Mouse (Mus musculus): ENCODE data around the gene Hepacam2. TPM values are rescaled to one million over a fixed set of nuclear protein-coding genes. Genes with fewer than 3 reads are reported as not detected.
"Not testable (repeated sequence)": the region's sequence is repeated elsewhere in the genome, so short reads cannot be mapped to it uniquely, and the experiment has no call there.

Hepacam2 gene
- under 1 TPM; 0.44 to 0.61 TPM for total RNA-seq (2021)
- long read RNA-seq, experiment 1 = 0 reads
- long read RNA-seq, experiment 2 = 0 reads

DNA sequence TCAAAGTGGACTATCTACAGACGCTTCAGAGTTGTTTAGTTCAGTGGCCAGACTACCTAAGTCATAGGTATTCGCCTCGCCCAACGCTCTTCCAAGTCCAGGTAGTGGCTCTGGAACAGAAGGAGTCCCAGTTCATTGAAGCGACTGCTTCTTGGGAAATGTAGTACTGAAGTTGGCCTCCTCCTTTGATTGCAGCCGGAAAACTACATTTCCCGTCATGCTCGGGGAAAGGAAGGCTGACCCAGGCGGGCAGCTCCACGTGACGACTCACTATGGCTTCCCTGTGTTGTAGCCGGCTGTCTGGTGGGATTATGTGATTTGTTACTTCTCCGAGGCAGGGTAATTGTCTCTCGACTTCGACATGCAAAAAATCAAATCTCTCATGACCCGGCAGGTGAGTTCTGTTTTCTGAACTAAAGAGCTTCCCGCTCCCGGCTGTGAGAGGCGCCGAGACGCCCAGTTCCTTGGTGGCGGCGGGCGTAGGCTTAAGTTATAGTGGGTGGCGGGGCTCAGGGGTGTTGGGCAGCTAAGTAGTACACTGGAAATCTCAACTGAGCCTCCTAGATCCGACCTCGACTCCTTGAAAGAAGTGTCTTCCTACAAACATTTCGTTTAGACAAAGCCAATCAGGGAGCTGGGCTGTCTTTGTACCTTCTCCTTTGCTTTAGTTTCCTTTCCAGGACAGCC is at the start of gene Hepacam2, which contains the start of gene Vps50:
Gene Hepacam2 (minus strand): TSS at position 137 of the 687 bp plus-strand sequence.
Gene Vps50 (plus strand): TSS at position 221 of the 687 bp plus-strand sequence.
- DNase-seq (ENCODE audit: low spot score in 2 of 2) = peak; percentile 92 to 93
- intact Hi-C loops (cut with DNase I) = loop anchor here (5.0 kb wide), 1 partner anchor 51 kb away; no protein-coding TSS in a partner anchor

DNA sequence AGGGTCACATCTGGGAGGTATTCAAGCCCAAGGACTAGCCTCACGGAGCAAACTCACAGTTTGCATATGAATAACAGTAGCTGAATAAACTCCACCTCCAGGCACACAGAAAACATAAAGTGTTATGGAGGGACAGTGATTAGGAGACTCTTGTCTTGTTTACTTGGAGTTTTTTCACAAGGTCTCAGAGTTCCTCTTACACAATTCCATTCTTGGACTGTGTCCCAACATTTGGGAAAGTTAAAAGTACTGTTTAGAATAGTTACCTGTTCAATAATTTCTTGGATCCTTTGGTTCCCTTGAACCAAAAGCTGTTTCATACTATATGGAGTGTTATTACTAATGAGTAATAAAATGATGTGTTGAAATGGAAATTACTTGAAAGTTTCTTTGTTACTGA is 46.9 kb upstream of the Hepacam2 start:
- intact Hi-C loops (cut with DNase I) = no loop called here
- no peak for DNase-seq (ENCODE audit: low spot score in 2 of 2)

DNA sequence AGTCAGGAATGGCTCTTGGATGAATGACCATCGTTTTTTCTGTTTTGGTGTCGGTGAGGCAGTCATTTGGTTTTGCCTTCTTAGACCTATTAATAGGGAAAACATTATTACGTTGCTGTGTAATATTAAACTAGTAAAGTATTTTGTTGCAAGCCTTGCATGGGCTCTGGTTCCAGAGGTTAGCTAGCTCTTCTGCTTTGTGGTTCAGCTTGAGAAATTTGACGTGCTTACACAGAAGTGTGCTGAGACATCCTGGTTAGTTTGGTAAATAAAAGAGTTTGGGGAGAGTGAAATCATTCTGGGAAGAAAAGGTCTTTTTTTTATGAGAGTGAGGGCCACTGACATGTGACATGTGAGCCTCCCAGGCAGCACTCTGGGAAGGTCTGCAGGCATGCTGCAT is 45.8 kb upstream of the Hepacam2 start:
- no peak for DNase-seq (ENCODE audit: low spot score in 2 of 2)
- intact Hi-C loops (cut with DNase I) = no loop called here

DNA sequence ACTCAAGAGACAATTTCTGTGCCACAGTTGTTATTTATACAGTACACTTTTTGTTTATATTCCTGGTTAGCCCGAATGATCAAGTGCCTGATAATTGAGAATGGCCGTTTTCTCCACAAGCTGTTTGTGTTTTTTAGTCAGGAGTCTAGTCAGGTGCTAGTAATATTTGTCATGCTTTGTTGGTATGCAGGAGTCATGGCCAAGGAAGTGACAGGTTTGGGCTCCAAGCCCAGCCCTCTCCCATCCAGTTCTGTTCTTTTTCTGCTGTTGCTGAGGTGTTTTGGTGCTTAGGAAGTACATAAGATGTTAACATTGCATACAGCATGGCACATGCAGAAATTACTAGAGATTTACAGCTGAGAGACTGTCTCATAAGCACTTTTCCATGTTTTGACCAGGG is 41.4 kb upstream of the Hepacam2 start:
- intact Hi-C loops (cut with DNase I) = no loop called here

DNA sequence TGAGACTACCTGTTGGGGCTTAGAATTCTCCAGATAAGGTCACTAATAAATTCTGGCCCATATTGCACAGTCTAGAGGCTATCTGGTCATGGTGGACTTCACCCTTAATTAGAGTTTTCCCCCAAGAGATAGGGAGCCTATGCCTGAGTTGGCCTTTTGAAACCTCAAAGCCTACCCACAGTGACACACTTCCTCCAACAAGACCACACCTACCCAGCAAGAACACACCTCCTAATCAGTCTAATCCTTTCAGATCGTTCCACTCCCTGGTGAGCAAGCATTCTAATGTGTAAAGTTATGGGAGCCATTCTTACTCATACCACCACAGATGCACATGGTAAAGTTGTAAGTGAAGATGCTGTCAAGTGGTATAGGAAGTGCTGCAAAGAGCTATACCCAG is 38.0 kb upstream of the Hepacam2 start:
- DNase-seq (ENCODE audit: low spot score in 2 of 2) = no peak
- intact Hi-C loops (cut with DNase I) = no loop called here

More for the DNA sequence above, 41.4 kb upstream of the Hepacam2 start:
- DNase-seq (ENCODE audit: low spot score in 2 of 2) = no peak

DNA sequence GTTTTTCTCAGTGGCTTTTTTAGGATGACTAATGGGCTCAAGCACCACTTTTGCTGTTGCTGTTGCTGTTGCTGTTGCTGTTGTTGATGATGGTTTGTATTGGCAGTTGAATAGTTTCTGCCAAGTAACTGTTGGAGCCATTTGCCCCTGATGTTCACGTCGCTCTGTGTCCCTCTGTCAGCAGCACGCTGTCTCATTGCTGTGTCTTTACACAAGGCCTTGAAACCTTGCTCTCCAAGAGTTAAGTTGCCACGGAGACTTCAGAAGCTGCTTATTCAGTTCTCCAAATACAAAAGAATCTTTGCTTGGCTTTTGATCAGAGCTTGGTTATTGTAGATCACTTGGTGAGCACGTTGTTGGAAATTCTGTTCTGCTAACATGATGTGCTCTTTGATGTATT is 33.3 kb upstream of the Hepacam2 start:
- intact Hi-C loops (cut with DNase I) = no loop called here
- no peak for DNase-seq (ENCODE audit: low spot score in 2 of 2)

DNA sequence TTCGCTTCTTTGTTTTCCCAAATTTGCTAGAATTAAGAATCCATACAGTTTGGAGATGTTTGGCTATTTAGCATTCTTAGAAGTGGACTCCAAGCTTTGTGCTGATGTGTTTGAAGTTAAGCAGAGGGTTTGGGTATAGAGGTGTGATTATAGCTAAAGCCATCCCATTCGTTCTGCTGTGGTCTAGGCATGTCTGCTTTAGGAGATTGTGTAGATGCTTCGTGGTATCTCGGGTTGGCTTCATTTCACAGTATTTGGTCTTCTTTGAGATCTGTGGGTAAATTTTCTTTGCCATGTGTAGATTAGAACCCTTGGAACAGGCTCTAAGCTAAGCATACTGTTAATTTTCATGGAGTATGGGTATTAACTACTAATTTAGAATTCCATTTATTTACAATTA is 30.1 kb upstream of the Hepacam2 start:
- intact Hi-C loops (cut with DNase I) = no loop called here
- no peak for DNase-seq (ENCODE audit: low spot score in 2 of 2)

DNA sequence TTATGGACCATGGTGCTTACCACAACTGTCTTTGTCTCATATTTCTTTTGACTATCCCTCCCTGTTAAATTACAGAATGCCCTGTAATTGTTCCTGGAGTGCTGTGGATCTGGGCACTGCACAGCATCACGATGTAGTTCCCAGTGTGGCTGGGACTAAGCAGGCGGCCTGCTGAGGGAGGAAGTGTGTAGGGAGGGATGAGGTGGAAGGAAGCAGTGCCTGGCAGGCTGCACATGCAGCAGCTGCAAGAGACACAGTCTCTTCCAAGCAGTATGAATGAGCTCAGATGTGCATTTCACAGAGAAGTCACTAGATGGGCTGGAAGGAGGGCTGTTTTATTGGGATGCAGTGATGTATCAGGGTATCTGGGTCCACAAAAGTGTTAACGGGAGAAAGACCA is 14.5 kb upstream of the Hepacam2 start:
- intact Hi-C loops (cut with DNase I) = loop anchor here (10.0 kb wide), 2 partner anchors 232 to 902 kb away; no protein-coding TSS in a partner anchor

DNA sequence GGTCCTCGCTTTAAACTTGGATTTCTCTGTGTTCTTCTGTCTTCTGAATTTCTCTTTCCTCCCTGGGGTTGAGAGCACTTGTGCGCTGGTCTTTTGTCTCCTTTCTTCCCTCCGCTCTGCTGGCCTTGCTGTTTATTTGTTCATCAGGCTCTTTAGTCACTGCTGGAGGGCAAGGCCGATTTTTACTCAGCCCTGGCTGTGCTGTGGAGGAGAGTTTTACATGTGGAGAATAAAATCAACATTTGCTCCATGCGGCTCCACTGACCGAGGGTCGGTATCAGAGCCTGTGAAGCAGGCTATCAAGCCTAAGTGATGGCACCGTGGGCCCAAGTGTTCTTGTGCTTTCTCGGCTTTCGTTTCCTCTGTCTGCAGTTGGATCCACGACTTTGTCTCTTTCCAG is 13.5 kb upstream of the Hepacam2 start:
- intact Hi-C loops (cut with DNase I) = loop anchor here (10.0 kb wide), 2 partner anchors 233 to 903 kb away; no protein-coding TSS in a partner anchor
- DNase-seq (ENCODE audit: low spot score in 2 of 2) = no peak

More for the DNA sequence above, 14.5 kb upstream of the Hepacam2 start:
- peak; percentile 32 to 43 for DNase-seq (ENCODE audit: low spot score in 2 of 2)

DNA sequence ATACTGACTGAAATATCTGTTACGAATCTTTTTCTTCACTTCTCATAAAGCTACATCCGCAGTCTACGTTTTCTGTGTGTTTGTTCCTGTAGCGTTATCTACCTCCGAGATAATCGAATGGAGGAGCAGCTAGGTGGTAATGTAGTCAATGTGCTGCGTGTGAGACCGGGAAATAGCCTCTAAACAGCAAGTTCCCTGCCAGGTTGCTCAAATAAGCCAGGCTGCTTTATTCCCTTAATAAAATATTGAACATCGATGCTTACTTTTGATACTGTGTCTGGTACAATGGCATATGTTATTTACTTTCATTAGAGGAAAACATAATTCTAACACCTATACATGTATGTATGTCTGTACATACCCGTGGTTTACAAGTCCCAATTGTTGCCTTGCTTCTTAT is 13.0 kb upstream of the Hepacam2 start:
- intact Hi-C loops (cut with DNase I) = loop anchor here (10.0 kb wide), 2 partner anchors 234 to 904 kb away; no protein-coding TSS in a partner anchor
- DNase-seq (ENCODE audit: low spot score in 2 of 2) = no peak

DNA sequence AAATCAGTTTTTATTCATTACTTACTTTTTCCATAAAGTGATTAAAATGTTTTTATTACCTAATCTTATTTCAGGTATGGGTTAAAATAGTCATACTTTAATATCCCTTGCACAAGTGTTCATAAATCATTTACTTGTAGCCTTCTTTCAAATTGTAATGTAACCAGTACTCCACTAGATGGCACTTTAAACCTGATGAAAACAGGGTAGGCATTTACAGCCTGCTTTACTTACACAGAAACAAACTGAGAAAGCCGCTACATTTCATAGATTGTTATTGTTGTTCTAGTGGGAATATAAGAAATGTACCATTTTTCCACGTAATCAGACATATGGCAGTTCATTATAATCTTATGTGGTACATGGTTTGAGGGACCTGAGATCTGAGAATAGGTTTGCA is 11.7 kb upstream of the Hepacam2 start:
- peak in 1 of 2 experiments; percentile 44 for DNase-seq (ENCODE audit: low spot score in 2 of 2)
- intact Hi-C loops (cut with DNase I) = loop anchor here (5.0 to 10.0 kb wide), 4 partner anchors 235 to 1873 kb away; partner anchors contain the start of gene Asb4

DNA sequence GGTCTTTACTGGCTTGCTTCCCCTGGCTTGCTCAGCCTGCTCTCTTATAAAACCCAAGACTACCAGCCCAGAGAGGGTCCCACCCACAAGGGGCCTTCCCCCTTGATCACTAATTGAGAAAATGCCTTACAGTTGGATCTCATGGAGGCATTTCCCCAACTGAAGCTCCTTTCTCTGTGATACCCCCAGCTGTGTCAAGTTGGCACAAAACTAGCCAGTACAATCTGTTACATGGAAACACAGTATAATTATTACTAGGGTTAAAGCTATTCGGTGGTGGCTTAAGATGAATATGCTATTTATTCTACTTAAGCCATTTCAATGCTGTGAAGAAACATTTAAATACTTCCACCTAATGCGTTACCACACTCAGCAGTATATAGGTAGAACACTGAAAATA is 10.1 kb upstream of the Hepacam2 start:
- intact Hi-C loops (cut with DNase I) = loop anchor here (5.0 to 10.0 kb wide), 2 partner anchors 1607 to 1874 kb away; partner anchors contain the start of gene Asb4
- not testable (repeated sequence) for DNase-seq (ENCODE audit: low spot score in 2 of 2)

DNA sequence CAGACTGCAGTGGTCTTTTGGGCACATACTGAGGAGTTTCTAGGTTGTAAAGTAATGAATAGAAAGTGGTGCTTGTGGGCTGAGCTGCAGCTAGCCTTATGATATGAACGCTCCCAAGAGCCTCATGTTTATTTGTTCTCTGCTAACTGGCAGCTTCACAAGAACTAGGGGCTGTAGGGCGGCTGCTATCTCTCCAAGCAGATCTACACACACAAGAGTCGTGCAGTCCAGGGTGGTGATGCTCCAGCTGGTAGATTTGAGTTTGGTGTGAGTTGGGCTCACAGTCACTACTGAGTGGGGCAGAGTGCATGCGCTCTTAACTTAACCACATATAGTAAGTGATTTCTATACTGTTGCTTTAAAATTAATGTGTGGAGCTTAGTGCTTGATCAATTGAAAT is 9.0 kb upstream of the Hepacam2 start:
- DNase-seq (ENCODE audit: low spot score in 2 of 2) = no peak
- intact Hi-C loops (cut with DNase I) = loop anchor here (5.0 to 10.0 kb wide), 2 partner anchors 1608 to 1875 kb away; partner anchors contain the start of gene Asb4

DNA sequence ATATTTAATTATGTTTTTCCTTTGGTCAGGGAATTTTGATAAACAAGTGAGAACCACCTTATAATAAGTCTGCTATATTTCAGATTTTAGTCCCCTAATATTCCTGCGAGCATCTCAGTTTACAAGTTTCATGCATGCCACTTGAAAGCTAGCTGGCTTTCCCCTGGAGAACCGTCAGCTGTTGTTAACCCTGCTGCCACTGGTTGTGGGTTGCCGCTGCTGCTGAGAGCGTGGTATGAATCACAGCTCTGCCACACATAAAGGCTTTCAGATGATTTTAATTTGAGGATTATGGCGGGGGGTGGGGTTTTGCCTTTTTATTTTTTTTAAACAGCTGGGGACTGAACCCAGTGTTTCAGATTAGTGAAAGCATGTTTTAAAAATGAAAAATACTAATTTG is 7.2 kb upstream of the Hepacam2 start:
- intact Hi-C loops (cut with DNase I) = loop anchor here (5.0 to 10.0 kb wide), 2 partner anchors 1610 to 1877 kb away; partner anchors contain the start of gene Asb4
- no peak for DNase-seq (ENCODE audit: low spot score in 2 of 2)

DNA sequence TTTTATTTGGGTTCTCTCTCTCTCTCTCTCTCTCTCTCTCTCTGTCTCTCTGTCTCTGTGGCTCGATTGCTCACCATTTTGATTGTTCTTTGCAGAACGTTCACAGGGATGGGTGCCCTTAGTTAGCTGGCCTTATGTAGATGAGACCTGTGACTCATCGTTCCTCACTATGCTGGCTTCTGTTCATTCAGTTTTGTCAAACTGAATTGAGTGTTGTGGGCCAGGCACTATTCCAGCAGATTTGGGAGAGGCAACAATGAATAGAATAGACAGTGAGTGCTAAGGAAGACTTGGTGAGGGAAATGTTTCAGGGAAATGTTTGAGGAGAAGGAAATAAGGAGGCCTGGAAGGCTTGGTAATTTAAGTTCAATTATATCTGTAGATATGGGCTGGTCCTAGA is 2.2 kb upstream of the Hepacam2 start:
- no peak for DNase-seq (ENCODE audit: low spot score in 2 of 2)
- intact Hi-C loops (cut with DNase I) = loop anchor here (10.0 kb wide), 1 partner anchor 1615 kb away; no protein-coding TSS in a partner anchor

DNA sequence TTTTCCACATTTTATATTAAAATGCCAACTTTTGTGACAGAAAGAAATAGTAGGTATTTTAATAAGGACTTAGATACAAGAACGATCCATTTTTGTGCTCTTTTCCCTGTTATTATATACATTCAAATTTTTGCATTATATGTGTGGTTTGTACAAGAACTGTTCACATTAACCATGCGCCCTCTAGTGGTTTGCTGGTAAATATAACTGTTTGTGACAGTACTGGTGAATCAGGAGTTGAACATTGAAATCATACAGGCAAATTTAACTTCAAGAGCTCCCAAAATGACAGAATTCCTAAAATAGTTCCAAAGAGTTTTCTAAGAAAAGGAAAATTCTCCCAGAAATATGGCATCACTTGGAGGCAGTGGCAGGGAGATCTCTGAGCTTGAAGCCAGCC is 1.9 kb downstream of the Hepacam2 start:
- intact Hi-C loops (cut with DNase I) = loop anchor here (5.0 kb wide), 1 partner anchor 49 kb away; no protein-coding TSS in a partner anchor
- DNase-seq (ENCODE audit: low spot score in 2 of 2) = peak; percentile 70 to 77

DNA sequence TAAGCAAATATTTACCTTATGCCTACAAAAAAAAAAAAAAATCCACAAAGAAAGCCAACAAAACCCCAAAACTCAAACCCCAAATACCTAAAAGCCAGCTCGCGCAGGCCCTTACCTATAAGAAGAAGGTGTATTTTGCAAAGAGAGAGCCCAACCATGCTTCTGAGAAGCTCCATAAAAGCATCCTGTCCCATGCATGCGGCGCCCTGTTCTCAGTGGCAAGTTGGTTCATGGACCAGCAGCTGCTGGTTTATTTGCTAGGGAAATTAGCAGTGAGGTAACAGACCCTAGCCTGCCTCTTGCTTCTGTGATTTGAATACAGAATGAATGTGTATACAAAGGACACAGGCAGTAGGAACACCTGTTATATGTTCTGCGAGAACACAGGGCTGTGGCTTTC is 3.8 kb downstream of the Hepacam2 start:
- DNase-seq (ENCODE audit: low spot score in 2 of 2) = no peak
- intact Hi-C loops (cut with DNase I) = no loop called here

DNA sequence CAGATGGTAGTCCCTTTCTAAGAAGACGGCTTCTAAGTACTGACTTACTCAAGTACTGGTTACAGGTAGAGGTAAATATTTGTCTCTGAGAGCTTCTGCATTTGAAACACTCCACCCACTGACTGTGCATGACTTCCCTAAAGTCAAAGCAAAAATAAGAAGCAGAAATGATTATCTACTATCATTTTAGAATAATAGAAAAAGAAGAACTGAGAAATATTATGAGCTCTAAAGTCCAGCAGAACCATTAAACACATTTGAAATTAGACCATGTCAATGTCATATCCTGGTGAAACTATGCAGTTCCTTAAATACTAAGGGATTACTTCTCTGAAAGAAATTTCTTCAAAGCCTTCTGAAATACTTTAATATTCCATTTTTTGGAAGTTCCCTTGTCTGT is 10.7 kb downstream of the Hepacam2 start:
- intact Hi-C loops (cut with DNase I) = no loop called here
- no peak for DNase-seq (ENCODE audit: low spot score in 2 of 2)

DNA sequence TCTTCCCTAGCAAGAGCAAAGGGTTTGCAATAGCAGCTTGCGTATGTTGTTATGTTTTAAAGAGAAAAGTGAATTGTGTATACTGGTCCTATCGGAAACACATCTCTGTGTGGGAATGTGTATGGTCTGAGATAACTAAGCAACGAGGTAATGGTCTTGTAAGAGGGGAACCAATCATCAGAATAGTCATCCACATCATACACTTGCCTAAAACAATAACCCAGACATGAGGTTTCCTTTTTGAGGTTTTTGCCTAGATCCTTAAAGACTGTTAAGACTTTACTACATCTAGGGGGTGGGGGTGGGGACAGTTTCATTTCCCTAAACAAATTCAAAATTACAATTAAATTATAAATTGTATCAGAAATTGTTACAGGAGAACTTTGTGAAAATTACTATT is 13.0 kb downstream of the Hepacam2 start:
- DNase-seq (ENCODE audit: low spot score in 2 of 2) = no peak
- intact Hi-C loops (cut with DNase I) = no loop called here

DNA sequence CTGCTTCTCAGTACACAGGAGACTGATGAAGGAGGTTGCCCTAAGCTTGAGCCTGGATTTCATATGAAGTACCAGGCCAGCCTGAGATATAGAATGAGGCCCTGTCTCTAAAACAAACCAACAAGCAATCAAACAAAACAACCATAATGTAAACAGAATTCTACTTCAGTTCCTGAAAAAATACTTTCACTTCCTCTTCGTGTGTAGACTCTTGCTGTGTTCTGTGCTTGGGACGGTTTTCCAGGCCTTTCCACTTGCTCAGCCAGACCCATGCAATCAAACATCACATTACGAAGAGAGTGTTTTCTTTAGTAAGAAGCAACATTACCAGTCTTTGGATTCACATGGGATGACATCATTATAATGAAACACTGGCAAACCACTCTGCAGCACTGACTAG is 16.4 kb downstream of the Hepacam2 start:
- DNase-seq (ENCODE audit: low spot score in 2 of 2) = no peak
- intact Hi-C loops (cut with DNase I) = no loop called here

DNA sequence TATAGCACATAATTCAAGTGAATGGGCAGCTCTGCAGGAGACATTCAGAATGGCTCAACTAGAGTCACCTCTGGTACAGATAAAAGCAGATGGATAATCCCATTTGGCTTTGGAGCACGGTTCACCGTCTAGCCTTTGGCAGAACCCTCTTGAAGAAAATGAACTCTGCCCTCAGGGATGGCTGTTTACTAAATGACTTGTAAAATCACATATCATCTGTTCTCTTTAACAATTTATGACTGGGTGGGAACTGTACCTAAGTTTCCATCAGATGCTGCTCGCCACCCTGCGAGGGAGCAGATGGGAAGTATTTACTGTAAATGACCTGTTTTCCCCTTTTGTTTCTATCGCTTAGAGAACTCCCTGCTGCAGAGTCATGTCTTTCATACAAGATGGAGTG is 18.2 kb downstream of the Hepacam2 start:
- intact Hi-C loops (cut with DNase I) = no loop called here
- DNase-seq (ENCODE audit: low spot score in 2 of 2) = no peak

Data from left cerebral cortex, postnatal 14 days (tissue).